Mouse (Mus musculus): ENCODE measurements at regions not wholly inside any gene's neighbourhood (a gene's known extent, or its start where the extent isn't known, plus 50 kb on each side); places are given as distances from the start of the nearest gene placed in this dataset.

GRCm38 (mm10) chr1:186448841-186449650 is 256.7 kb downstream of the Tgfb2 start:
- ATAC-seq (replicated peaks; ENCODE audit: low FRiP score, low TSS enrichment, poor library complexity, severe bottlenecking): no peak

GRCm38 (mm10) chr1:186447521-186447920 is 258.3 kb downstream of the Tgfb2 start:
- ATAC-seq (replicated peaks; ENCODE audit: low FRiP score, low TSS enrichment, poor library complexity, severe bottlenecking): no peak

- ATAC-seq (replicated peaks; ENCODE audit: low FRiP score, low TSS enrichment, poor library complexity, severe bottlenecking): no peak
These were observed 261.1 kb downstream of the Tgfb2 start for GRCm38 (mm10) chr1:186444701-186445131.

- no peak for ATAC-seq (replicated peaks; ENCODE audit: low FRiP score, low TSS enrichment, poor library complexity, severe bottlenecking)
These were observed 263.6 kb downstream of the Tgfb2 start for GRCm38 (mm10) chr1:186442160-186442559.

GRCm38 (mm10) chr1:186435336-186435972 is 270.3 kb downstream of the Tgfb2 start:
- ATAC-seq (replicated peaks; ENCODE audit: low FRiP score, low TSS enrichment, poor library complexity, severe bottlenecking): no peak

GRCm38 (mm10) chr1:186434782-186435181 is 271.0 kb downstream of the Tgfb2 start:
- ATAC-seq (replicated peaks; ENCODE audit: low FRiP score, low TSS enrichment, poor library complexity, severe bottlenecking): no peak

- no peak for ATAC-seq (replicated peaks; ENCODE audit: low FRiP score, low TSS enrichment, poor library complexity, severe bottlenecking)
These were observed 271.8 kb downstream of the Tgfb2 start for GRCm38 (mm10) chr1:186434007-186434406.

GRCm38 (mm10) chr1:186433169-186433665 is 272.6 kb downstream of the Tgfb2 start:
- ATAC-seq (replicated peaks; ENCODE audit: low FRiP score, low TSS enrichment, poor library complexity, severe bottlenecking): no peak

- ATAC-seq (replicated peaks; ENCODE audit: low FRiP score, low TSS enrichment, poor library complexity, severe bottlenecking): no peak
These were observed 280.4 kb downstream of the Tgfb2 start for GRCm38 (mm10) chr1:186425421-186425820.

GRCm38 (mm10) chr1:186424084-186424483 is 281.7 kb downstream of the Tgfb2 start:
- ATAC-seq (replicated peaks; ENCODE audit: low FRiP score, low TSS enrichment, poor library complexity, severe bottlenecking): no peak

- no peak for ATAC-seq (replicated peaks; ENCODE audit: low FRiP score, low TSS enrichment, poor library complexity, severe bottlenecking)
These were observed 288.7 kb downstream of the Tgfb2 start for GRCm38 (mm10) chr1:186417101-186417500.

GRCm38 (mm10) chr1:186415321-186415720 is 290.5 kb downstream of the Tgfb2 start:
- ATAC-seq (replicated peaks; ENCODE audit: low FRiP score, low TSS enrichment, poor library complexity, severe bottlenecking): no peak

- no peak for ATAC-seq (replicated peaks; ENCODE audit: low FRiP score, low TSS enrichment, poor library complexity, severe bottlenecking)
These were observed 291.9 kb downstream of the Tgfb2 start for GRCm38 (mm10) chr1:186413886-186414245.

- ATAC-seq (replicated peaks; ENCODE audit: low FRiP score, low TSS enrichment, poor library complexity, severe bottlenecking): no peak
These were observed 292.5 kb downstream of the Tgfb2 start for GRCm38 (mm10) chr1:186413064-186413885.

GRCm38 (mm10) chr1:186412296-186412695 is 293.5 kb downstream of the Tgfb2 start:
- no peak for ATAC-seq (replicated peaks; ENCODE audit: low FRiP score, low TSS enrichment, poor library complexity, severe bottlenecking)

- no peak for ATAC-seq (replicated peaks; ENCODE audit: low FRiP score, low TSS enrichment, poor library complexity, severe bottlenecking)
These were observed 291.9 kb upstream of the Lyplal1 start for GRCm38 (mm10) chr1:186408986-186409441.

GRCm38 (mm10) chr1:186407656-186408055 is 290.5 kb upstream of the Lyplal1 start:
- ATAC-seq (replicated peaks; ENCODE audit: low FRiP score, low TSS enrichment, poor library complexity, severe bottlenecking): no peak

- no peak for ATAC-seq (replicated peaks; ENCODE audit: low FRiP score, low TSS enrichment, poor library complexity, severe bottlenecking)
These were observed 288.6 kb upstream of the Lyplal1 start for GRCm38 (mm10) chr1:186405693-186406092.

- ATAC-seq (replicated peaks; ENCODE audit: low FRiP score, low TSS enrichment, poor library complexity, severe bottlenecking): no peak
These were observed 282.7 kb upstream of the Lyplal1 start for GRCm38 (mm10) chr1:186399762-186400161.

GRCm38 (mm10) chr1:186393005-186393404 is 275.9 kb upstream of the Lyplal1 start:
- no peak for ATAC-seq (replicated peaks; ENCODE audit: low FRiP score, low TSS enrichment, poor library complexity, severe bottlenecking)
